Mouse (Mus musculus): ENCODE measurements around the gene Tcp10b.
A peak's percentile ranks its signal among the peaks of the same experiment; 100 is the strongest.
"Not testable (repeated sequence)": the region's sequence is repeated elsewhere in the genome, so short reads cannot be mapped to it uniquely, and the experiment has no call there.

Gene Tcp10b

DNA sequence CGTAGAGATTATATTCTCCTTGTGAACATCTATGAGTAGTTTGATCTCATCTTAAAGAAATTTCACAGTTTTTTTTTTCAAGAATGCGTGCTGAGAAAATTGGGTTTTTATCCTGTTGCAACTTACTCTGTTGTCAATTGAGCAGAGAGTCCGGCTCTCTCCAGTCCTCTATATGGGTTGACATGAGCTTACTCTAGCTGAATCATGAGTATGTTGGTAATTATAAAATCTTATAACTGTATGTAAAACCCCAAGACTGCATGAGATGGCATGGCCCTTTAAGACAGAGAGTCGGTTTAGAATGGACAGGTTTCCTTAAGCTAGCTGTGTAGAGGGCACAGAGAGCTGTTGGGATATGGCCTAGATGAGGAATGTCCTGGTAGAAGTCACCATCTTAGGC lies at the start of gene Tcp10b:
Gene Tcp10b, plus strand, starts transcription at position 301 of the 400 bp plus-strand sequence.
- not testable (repeated sequence) for DNase-seq (ENCODE audit: low spot score)

DNA sequence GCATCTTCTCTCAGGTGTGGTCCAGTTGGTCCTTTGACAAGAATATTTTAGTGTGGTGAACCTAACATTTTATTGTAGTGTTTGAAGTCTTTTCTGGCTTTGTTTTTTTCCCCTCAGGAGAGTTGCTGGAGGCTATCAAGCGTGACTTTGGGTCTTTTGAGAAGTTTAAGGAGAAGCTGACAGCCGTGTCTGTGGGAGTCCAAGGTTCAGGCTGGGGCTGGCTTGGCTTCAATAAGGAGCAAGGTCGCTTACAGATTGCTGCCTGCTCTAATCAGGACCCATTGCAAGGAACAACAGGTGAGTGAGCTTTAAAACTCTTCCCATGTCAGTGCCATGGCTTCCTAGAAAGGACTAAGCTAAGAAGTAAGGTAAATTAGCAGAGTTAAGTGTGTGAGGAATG lies 47.6 kb upstream of the Tcp10b start:
- DNase-seq (ENCODE audit: low spot score), result no peak

DNA sequence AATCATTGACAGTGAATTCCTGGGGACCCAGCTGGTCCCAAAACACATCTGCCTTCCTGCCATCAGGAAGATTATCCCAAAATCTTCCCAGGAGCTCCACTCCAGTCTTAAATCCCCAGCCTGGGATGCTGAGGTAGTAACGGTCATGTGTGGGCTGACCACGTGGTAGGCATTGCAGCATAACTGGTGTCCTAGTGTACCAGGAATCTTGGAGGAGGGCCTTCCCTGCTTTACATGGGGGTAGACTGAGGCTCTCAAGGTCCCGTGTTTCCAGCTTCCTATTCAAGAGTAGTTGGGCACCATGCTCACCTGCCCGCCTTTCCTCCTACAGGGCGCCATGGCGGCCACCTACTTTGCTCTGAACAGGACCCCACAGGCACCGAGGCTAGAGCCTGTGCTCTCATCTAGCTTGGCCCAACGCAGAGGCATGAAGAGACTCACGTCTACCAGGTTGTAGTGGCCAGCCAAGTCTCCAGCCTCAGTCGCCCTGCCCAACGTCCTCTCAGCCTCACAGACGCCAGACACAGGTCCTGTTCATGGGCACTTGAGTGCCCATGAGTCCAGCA lies 24.2 kb upstream of the Tcp10b start:
- DNase-seq (ENCODE audit: low spot score), result not testable (repeated sequence)

DNA sequence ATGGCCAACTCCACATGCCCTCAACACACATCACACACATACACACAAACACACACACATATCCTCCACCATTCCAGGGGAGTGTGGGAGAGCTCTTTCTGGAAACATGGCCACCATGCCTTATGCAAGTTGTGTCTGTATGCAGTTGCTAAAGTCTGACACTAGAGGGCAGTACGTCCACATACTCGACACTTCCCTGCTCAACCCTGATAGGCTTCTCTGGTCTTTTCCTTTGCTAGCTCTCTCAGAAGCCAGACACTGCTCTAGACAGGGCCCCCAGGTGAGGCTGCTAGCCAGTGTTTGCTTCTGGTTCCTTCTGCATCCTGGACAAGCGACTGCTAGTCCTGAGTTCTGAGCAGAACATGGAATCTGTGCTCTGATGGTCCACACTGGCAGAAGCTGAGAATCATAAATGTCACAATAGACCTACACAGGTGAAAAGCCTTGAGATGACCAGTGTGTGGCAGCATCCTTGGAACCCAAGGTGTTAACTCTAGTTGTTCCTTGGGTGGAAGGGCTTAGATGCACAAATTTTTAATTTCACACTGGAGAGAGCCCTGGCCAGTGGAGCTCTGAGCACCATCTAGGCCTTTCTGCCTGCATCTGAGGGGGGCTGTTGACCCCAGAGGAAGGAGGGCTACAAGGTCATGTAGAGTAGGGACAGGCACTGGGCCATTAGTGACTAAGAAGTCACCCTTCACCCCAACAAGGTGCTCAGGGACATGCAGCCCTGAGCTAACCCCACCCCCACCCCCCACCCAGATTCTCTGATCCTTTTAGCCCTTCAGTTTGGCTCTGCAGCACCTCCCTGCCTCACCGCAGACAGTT lies 16.8 kb upstream of the Tcp10b start:
- DNase-seq (ENCODE audit: low spot score), result peak; percentile 45

DNA sequence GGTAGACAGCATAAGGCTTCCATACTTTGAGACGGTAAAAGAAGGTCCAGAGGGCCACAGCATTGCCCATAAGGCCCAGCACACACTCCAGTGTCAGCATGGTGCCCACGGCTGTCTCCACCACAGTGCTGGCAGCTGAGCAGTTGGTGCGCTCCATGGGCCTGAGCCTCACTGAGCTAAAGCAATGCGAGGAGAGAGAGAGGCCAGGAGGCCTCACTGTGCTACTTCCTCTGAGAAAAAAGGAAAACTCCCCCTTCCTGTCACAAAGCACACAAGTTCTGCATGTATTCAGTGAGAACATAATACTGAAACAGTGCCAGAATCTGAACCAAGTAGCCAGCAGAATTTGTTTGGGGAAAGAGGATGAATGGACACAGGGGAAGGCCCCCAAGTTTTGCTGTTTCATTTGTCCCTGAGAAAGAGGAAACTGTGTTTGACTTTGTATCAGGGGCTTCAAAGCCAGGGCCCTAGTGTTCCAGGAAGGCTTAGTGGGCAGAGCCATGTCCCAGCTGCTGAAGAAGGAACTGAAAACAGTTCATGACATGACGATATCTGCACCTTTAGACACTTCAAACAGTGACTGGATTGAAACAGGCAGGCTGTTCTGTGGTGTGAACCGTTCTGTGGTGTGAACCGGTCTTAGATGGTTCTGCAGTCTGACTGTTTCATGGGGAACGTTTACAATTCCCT lies 8.6 kb upstream of the Tcp10b start, which contains the start of gene Gpr31b:
Gene Gpr31b, minus strand, starts transcription at position 173 of the 690 bp plus-strand sequence.
- peak; percentile 5 for DNase-seq (ENCODE audit: low spot score)

DNA sequence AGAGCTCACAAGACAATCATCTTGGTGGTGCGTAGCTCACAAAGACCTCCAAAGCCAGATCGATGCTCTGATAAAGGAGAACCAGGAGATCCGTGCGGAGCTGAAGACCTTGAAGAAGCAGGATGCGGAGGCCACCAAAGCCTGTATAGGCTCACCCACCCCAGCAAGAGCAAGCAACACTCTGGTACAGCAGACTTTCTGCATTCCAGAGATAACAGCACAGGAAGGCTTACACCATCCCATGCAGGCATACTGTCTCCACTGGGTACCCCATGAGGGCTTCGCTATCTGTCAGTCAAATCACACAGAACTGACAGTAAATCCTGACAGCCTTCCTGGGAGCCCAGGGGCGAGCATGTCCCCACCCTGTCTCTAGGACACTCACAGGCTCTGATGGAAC lies 2.0 kb downstream of the Tcp10b start:
- DNase-seq (ENCODE audit: low spot score), result not testable (repeated sequence)

DNA sequence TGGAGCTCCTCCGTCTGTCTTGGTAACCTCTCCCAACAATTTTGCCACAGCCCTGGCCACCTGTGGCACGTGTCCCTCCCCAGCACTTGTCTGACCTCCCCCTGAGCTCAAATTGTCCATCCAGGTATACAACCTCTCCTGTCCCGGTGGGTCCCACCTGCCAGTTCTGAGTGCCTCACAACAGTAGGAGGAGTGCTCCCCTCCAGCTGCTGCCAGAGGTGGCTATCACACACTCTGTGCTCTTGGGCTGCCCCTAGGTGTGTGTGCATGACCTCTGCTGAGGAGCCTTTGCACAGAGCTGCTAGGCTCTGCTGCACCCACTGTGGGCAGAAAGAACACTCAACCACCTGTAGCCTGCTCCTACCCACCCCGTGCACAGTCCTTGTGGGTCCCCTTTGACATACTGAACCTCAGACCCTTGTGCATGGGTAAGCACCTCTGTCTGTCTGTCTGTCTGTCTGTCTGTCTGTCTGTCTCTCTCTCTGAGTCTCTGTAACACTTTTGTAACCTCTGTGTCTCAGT lies 7.0 kb downstream of the Tcp10b start:
- DNase-seq (ENCODE audit: low spot score), result not testable (repeated sequence)

DNA sequence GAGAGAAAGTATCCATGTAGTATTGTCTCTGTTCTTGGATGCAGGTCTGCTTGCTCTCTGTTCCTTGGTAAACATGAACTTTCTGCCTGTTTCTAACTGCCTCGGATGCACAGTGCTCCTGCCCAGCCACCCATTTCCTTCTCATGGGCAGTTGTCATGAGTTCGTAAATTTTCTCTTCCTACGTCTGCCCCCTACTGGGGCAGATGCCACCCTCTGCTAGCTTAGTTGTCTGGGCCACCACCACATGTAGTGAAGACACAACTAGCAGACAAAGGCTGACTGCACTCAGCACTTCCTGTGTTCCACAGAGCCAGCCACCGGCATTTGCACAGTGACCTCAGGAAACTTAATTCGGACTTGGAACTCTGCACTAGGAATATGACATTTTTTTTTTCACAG lies 8.3 kb downstream of the Tcp10b start:
- not testable (repeated sequence) for DNase-seq (ENCODE audit: low spot score)

DNA sequence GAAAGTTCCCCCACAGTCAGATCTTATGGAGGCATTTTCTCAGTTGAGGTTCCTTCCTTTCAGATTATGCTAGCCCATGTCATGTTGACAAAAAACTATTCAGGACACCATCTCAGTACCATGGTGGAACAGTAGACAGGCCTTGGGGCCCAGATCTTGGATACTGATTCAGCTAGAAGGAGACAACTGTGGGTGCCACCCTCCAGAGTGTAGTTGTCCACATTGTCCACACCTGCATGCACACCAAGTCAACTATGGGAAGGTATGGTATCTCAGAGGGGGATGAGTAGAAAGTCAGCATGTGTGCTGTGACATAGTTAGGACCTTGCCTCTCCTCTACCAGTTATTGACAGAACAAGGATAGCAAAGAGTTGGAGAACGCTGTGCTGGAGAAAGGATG lies 30.6 kb downstream of the Tcp10b start:
- DNase-seq (ENCODE audit: low spot score), result not testable (repeated sequence)

DNA sequence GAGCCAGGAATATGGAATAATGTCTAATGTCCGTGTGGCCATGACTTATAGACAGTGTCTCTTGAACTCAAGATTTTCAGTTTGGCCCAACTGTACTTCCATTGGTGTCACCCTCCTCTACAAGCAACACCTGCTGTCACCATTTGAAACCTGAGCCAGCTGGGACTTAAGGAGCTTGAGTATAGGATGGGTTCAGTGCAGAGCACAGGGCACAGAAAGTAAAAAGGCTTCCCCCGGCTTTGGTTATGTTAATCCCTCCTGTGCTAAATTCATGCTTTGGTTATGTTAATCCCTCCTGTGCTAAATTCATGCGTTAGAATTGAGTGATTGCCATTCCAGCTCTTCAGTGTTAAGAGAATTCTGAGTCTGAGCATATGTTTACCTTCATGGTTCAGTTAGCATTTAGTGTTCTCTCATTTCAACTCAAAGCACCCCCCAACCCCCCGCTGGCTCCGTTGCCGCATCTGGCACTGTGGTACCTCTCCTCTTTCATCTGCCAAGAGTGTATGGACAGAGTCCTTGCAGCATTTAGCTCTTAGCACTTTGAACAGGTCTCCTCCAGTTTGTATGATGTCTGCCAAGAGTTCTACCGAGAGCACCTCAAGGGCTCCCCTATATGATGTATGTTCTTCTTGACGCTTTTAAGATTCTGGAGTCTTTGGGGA lies 31.3 kb downstream of the Tcp10b start:
- DNase-seq (ENCODE audit: low spot score), result not testable (repeated sequence)

DNA sequence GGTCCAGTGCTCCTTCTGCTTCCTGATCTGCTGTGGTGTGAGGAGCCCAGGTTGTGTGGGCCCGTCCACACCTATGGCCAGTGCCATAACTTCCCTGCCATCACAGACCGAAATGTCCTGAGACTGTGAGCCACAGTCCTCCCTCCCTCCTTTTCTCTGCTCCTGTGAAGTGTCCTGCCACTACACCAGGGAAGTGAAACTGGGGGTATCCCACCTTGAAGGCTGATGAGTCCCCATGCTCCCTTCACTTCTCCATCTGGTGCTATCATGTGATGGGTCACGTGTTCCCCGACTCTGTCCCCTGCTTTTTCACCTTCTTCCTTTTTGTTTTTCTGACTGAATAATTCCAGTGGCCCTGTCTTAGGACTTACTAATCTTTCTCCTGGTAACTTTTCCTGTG lies 32.1 kb downstream of the Tcp10b start:
- not testable (repeated sequence) for DNase-seq (ENCODE audit: low spot score)

DNA sequence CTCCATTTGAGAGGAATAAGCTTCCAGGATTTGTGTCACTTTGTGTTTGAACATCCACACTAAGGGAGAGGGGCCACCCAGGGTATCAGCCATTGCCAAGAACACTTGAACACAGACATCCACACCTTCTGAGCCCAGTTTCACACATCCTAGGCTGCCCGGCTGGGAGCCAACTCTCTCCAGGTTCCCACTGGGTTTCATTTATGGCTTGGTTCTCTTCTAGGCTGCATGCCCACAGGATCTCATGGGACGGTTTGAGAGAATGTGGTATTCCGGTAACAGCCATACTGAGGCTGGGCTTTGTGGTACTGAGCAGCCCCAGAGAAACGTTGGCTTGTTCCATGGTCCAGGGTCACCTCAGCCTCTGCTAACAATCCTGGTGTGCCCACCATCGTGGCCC lies 45.7 kb downstream of the Tcp10b start:
- DNase-seq (ENCODE audit: low spot score), result not testable (repeated sequence)

DNA sequence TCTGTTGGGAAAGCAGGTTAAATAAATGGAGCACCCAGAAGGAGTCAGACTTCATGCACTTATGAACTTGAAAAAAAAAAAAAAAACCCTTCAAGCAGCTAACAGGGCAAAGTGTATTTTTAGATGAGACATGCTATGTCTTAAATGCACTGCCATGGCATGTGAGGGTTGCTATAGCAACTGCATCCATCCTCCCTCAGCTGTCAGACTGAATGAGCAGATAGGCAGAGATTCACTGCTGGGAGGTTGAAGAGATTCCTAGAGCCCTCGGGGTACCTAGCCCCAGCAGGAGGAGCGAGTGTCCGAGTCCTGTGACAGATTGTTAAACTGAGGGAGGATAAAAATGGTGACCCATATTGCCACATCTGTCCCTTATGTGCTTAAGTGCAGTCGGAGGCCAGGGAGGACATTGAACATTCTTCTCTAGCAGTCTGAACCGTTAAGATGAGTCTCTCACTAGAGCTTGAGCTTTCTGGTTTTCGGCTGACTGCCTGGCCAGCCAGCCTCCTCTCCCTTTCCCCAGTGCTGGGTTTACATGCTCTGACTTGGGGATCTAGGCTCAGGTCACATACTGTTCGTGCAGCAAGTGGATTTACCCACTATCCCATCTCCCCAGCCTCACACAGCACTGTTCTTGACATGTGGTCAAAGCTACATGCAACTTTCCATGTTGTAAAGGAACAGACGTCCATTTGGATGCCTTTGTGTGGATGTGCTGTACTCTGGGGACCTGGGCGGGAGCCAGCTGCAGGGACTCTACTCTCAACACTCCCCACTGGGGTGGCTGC lies 51.8 kb downstream of the Tcp10b start:
- DNase-seq (ENCODE audit: low spot score), result not testable (repeated sequence)

DNA sequence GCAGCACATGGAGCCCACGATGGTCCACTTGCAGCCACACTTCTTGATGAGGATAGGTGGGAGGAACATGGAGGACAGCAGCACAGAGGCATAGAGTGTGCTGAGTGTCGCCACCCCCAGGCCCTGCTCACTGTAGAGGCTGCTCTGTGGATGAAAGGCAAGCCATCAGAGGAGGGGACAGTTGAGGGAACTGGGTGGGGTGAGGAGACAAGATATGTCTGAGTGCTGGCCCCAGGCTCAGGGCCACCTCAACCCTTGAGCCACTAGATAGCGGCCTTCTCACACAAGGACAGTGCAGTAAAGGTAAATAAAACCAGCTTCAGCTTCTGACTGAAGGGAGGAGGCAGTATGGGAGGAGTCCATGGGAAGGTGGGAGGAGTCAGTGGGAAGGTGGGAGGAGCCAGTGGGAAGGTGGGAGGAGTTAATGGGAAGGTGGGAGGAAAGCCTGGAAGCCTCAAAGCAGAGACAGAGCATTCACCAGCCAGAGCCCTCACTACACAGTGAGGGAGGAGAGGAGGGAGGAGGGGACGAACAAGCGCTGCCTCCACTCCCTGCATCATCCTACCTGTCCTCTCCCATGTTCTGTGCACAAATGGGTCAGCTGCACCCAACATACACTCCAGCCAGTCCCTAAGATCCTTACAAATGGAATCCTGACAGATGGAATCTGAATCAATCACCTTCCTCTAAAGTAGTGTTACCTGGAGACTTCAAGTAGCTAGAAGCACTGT lies 62.6 kb downstream of the Tcp10b start:
- not testable (repeated sequence) for DNase-seq (ENCODE audit: low spot score)

DNA sequence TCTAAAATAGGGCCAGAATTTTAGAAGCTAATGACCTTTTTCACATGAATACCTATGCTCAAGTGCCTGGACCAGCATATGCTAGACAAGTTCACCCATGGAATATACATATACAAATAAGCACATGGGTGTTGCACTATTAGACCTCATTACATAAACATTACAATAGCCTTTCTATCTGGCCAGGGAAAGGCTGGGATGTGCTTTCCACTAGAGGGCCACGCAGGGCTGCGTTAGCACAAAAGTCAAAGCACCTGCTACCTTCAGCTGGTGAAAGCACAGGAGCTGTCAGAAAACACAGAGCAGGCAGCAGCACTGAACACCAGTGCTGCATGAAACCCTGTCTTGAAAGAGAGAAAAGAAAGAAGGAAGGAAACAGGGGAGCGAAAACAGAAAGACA lies 63.3 kb downstream of the Tcp10b start:
- not testable (repeated sequence) for DNase-seq (ENCODE audit: low spot score)

DNA sequence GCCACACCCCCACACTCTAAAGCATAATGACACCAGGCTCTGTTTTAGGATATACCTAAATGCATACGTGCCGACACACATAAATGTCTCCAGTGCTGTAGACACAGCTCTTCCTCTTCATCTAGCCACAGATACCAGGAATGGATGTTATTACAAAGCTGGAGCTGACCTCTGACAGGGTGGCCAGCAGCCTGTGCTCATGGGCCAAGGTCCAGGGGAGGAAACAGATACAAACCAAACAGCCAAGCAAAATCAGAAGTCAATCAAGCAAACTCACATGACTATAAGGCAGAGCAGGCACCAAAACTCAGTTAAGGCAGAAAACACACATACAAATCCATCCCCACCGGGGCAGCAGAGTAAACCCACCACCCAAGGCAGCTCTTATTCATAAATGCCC lies 68.4 kb downstream of the Tcp10b start:
- DNase-seq (ENCODE audit: low spot score), result not testable (repeated sequence)

DNA sequence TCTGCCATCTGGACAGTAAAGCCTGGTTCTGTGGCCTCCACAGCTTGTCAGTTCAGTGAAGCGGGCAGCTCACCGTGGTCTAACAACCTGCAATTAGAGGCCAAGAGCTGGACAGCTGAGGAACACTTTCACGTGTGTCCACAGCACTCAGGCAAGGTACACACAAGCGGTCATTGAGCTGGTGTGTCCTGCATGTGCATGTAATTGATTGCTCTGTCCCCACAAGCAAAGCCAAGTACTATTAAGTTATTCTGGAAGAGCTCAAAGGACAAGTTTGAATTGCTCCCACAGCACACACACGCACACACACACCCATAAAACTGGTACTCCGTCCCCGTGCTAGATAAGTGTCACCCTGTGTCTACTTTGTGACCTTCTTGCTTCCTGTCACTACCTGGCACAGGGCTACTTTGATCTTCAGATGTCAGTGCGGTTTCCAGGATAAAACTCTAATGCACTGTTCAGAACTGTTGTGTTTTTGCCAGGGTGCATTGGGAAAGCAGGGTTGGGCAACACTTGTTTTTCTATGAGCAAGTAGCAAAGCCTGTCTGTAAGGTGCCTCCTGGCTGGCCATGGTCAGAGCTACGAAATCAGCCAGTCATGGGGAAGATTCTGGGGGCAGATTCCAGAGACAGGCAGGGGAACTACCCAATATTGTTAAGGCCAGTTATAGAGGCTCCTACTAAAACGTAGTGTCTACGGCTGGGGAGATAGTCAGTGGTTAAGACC lies 69.0 kb downstream of the Tcp10b start:
- not testable (repeated sequence) for DNase-seq (ENCODE audit: low spot score)

DNA sequence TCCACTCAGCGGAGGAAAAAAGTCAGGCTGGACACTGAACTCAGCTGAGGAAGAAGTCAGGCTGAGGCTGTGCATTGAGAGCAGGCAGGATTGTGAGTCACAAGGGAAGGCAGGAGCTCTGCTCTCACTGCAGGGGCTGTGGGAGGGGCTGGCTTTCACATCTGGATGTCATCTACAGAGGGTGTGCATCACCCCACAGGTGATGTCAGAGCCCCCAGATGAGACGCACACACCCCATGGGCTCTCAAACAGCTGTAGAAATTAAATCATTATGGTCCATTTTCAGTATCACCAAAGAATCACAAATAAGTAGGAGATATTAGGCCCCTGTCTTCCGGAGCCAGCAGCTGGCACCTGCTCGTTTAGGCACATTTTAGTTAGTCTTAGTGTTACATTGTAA lies 70.8 kb downstream of the Tcp10b start, which contains the start of gene Unc93a:
Gene Unc93a, minus strand, starts transcription at position 101 of the 400 bp plus-strand sequence.
- DNase-seq (ENCODE audit: low spot score), result not testable (repeated sequence)
